Mouse (Mus musculus) heart, postnatal 0 days (tissue): ENCODE results near the gene Slc6a12.

Source experiments
- CTCF ChIP-seq: IDR thresholded peaks from 2 replicates; pipeline ENCODE4 v1.5.1; 2016; ENCODE audit warnings: antibody characterized with exemption, control low read depth, low read depth
- EP300 ChIP-seq: IDR thresholded peaks from 2 replicates; pipeline ENCODE4 v1.6.1; 2016; ENCODE audit warnings: antibody characterized with exemption, low read depth

DNA sequence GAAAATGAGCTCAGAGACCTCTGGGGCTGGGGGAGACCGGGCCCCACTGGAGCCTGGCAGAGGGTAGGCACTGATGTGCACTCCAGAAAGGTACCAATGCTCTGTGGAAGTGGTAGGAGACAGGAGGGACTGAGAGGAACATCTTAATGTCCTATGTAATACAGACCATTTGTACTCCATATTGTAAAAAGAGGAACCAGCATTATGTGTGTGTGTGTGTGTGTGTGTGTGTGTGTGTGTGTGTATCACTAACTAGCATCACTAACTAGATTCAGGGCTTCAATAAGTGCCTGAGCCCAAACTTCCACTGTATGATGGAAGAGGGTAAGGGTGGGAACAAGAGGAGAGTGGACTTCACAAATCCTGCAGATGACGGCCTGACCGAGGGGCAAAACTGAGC lies 42.5 kb downstream of the Slc6a12 start:
- TF ChIP-seq EP300 (no peak), CTCF (no peak)
